Mouse (Mus musculus) myocyte (in vitro differentiated cells): Measurements from ENCODE around the gene Tbc1d10c.

Experiments
- MAX ChIP-seq: IDR thresholded peaks from one replicate; pipeline ENCODE4 v1.6.1; 2011; ENCODE audit warnings: low read depth, mild to moderate bottlenecking, control low read depth
- POLR2A ChIP-seq: IDR thresholded peaks from one replicate; pipeline ENCODE4 v1.6.1; 2011; ENCODE audit warnings: low read depth, mild to moderate bottlenecking, control low read depth, moderate library complexity; ENCODE audit not compliant: insufficient read length

GRCm38 (mm10) chr19:4164721-4165120, 26.4 kb downstream of the Tbc1d10c start:
- TF ChIP-seq POLR2A (no peak), MAX (no peak)
